Mouse (Mus musculus) CH12F3 (cell line): ENCODE data around the gene Mgp.
"Not testable (repeated sequence)": the region's sequence is repeated elsewhere in the genome, so short reads cannot be mapped to it uniquely, and the experiment has no call there.

ENCODE experiments used
- in situ Hi-C: fragments of 300-500 bp; cut with MboI; formaldehyde crosslinking; loops from 2 replicates; pipeline ENCODE4 v1.14.3; 2020; ENCODE audit warnings: low sequenced_read_pairs

Mgp gene

DNA sequence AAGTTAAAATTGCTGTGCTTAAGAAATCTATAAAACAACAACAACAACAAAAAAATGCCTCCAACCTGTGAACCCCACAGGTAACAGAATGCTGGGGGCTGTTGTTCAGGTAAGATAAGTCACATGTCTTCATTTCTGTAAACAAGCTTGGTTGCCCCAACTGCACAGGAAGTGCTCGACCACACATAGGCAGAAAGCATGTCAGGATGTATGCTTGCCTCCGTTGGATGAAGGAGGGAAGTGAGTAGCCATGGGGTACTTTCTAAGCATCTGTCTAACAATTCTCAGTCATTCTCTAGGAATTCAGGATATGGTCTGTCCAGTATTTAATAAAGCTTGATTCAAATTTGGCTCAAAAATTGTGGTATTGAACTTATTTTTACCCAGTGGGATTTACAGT, 23.3 kb upstream of the Mgp start:
- in situ Hi-C loops, result no loop called here

DNA sequence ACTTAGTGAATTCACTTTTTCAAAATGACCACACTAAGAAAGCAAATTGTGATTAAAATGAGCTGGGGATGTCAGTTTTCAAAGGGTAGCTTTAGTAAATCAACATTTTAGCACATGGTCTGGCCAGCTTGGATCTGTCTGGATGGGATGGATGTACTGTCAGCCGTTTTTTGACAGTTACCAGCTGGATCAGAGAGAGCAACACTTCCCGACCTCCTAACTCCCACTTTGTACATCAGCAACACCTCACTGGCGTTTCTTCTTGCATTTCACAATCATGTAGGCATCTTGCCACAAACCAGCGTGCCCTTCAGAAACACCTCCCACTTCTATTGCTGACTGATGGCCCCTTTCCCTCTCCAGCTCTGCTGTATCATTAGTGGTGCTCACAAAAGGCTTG, 22.6 kb upstream of the Mgp start:
- in situ Hi-C loops, result no loop called here

DNA sequence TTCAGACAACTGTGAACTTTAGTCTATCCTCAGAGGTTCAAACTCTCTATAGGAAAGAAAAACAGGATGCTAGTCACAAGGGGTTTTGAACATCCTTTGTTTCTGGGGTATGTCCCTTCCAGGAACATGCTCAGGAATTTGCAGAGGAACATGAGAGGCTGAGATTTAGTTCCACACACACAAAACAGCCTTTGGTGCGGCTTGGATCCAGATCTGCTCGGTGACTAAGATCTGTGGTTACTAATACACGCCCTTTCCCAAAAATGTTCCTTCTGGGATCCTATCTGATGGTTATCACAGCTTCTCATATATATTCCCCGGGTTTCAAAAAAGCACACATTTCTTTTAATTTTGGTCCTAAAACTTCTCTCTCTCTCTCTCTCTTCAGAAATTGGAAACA, 22.2 kb upstream of the Mgp start:
- in situ Hi-C loops, result no loop called here

DNA sequence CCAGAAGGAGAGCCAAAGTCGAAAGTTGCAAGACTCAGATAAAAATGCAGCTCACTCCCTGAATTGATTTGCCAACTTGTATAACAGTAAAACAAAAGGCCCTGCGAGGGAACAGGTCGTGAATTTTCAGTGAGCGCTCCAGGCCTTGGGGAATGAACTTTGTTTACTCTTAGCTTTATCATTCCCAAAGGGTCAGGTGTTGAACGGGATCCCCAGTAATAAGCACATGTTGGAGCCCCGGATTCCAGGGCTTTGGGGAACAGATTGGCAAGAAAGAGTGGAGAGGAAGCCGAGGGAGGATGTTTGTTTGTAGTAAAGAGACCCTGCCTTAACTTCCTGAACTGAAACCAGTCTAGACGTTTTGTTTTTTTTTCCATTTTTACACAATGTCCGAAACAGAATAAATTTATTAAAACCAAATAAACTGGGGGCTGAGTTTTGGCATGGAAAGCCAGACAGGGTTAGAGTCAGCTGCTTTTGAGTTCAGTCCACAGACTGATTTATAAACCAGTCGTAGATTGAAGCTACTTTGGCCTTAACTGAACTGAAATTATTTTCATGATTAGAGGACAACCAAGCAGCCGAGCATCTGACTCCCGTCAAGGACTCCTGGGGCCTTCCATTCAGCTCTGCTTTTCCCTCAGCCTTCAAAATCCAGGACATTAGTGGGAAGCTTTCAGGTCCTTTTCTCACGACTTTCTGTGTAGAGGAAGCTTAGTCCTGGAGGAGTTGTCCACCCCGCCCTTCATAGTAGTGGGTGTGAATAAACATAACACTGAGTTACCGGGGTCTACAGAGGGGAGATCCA, 19.1 kb upstream of the Mgp start:
- in situ Hi-C loops, result no loop called here

DNA sequence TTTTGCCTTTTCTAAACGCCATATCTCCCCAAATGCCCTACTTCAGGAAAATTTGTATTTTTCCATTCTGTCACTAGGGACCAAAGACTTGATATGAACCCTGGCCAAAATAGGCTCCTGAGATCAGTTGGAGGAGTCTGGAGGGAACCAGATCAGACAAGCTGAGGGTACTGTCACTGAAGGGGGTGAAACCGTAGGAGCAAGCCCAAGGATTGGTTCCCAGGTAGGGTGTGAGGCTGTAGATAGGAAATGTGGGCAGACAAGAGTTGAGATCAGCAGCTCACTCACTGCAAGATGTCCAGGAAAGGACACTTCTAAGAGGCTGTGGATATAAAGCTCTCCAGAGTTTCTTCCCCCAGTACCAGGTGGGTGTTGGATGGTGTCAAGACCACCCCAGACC, 16.4 kb upstream of the Mgp start:
- in situ Hi-C loops, result no loop called here

DNA sequence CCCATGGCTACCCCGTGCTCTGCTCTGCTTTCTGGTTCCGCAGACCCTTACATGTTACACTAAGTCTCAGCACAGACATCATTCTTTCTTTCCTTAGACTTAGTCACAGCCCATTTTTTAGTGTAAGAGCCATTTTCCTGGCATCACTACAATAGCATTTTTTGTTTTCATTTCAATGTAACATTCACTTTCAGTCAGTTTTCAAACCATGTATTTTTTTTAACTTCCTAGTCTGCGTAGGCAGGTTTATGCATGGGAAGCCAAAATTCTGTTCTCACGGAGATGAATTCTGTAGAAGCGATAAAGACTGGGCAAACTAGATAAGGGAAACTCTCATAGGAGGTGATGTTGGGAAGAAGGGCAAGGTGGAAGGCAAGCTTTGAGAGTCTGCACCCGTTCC, 13.9 kb upstream of the Mgp start:
- in situ Hi-C loops, result no loop called here

DNA sequence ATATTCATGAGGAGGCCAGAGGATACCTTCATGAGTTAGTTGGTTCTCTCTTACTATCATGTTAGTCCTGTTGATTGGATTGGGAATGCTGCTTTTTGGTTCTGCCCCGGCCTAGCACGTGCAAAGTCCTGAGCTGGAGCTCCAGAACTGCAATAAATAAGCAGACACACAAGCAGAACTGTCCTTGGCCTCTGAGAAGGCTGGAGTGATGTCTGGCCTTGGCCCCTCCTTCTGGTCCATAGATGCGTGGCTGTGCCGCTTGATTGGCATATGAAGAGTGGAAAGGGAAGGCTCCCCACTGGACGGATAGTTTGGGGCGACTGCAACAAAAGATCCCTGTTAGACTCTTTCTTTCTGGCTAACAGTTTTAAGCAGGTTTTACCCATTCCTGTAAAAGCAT, 13.4 kb upstream of the Mgp start:
- in situ Hi-C loops, result no loop called here

DNA sequence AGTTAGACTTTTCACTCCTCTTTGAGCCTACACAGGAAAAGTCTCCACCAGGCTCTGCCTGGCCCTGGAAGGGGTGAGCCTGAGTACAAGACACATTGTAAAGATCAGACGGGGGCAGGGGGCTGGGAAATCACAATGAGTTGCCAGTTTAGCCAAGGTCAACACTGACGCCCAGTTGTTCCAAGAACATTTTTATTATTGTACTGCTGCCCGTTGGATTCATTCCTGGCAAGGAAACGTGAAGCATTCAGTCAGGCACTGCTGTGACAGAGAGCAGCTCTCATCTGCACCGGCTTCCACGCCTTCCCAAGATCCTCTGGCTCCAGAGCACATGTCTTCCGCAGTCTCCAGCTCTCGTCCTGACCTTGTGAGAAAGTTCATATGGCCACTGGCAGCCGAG, 12.2 kb upstream of the Mgp start:
- in situ Hi-C loops, result no loop called here

DNA sequence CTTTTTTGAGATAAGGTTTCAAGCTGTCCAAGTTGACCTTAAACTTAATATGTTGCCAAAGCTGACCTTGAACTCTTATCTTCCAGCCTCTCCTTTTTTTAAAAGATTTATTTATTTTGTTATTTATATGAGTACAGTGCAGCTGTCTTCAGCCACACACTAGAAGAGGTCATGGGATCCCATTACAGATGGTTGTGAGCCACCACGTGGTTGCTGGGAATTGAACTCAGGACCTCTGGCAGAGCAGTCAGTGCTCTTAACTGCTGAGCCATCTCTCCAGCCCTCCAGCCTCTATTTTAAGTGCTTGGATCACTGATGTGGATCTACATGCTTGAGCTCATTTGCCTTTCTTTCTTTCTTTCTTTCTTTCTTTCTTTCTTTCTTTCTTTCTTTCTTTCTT, 9.1 kb upstream of the Mgp start:
- in situ Hi-C loops, result not testable (repeated sequence)

DNA sequence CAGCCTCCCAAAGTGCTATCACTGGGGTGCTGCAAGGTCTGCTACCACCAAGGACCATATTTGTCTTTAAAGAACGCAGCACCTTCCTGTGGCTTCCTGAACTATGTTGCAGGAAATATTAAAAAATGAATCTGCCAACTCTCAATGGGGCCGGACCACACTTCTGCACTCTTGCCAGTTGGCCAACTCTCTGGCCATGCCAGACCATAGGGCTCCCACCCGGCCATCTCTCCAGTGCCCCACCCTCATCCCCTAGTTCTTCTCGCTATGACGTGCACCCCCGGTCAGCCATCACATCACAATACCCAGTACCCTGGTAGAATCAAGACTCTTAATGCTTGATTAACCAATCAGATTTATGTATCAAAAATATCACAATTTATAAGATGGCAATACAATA, 8.3 kb upstream of the Mgp start:
- in situ Hi-C loops, result no loop called here

DNA sequence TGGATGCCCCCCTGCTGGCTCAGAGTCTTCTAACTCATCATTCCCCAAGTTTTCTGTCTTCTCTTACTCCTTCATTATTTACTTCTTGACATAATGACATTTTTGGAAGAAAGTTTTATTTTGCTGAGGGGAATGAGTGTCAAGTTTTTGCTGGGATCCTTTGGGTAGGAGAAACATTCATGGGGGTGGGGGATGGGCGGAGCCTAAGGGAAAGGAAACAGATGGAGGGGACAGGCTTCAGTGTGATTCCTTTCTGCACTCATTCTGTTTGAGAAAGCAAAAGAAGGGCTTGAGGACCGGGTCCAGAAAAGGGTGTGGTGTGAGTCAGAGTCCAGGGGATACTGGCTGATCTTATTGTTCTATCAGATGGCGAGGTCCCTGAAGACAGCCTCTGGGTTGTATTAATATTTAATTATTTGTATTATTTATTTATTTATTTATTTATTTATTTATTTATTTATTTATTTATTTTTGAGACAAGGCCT, 7.8 kb upstream of the Mgp start:
- in situ Hi-C loops, result no loop called here

DNA sequence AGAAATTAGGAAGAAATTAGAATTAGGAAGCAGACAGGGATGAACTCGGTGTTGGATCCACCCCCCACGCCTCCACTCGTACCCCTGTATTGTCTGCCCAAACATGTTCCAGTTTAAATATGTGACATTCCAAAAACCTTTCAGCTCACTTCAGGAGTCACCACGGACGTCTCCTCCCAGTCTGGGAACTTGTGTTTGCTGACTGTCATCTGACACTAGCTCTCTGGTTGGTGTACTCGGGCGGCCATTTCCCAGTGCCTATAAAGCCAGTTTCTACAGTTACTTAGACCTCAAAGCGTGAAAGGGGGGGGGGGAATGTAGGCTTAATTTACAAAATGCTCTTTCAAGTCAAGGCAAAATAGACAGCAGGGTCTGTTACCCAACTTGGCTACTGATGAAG, 6.1 kb upstream of the Mgp start:
- in situ Hi-C loops, result no loop called here

DNA sequence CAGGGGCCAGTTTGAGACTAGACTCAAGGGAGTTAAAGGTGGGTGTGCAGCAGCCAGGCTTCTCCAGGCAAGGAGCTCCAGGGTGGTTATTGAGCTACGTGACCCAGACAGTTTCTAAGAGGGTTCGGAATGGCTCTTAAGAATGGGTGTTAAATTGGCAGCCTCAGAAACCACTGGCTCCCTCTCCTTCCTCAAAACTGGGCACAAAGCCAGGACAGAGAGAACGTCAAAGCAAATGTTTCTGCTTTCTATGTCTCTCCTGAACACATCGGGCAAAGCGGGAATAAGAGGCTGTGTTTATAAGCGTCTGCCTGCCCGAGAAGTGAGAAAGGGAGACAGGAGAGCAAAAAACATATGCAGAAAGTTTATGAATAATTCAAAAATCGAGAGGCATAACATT, 1.0 kb downstream of the Mgp start:
- in situ Hi-C loops, result no loop called here

DNA sequence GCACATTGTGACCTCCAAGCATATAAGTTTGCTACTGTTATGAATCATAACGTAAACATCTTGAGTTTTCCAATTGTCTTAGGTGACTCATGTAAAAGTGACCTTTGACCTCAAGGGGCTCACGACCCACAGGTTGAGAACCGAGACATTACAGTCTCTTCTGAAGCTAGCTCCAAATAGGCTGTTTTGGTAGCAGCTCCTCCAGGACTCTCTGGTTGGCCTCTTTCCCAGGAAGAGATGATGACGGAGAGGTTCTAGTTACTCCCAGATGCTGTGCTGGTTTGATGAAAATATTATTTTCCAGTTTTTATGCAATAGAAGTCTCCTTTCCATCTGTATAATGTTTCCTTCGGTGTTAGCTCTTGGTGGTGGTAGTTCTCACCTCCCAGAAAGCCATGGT, 6.7 kb downstream of the Mgp start:
- in situ Hi-C loops, result no loop called here

DNA sequence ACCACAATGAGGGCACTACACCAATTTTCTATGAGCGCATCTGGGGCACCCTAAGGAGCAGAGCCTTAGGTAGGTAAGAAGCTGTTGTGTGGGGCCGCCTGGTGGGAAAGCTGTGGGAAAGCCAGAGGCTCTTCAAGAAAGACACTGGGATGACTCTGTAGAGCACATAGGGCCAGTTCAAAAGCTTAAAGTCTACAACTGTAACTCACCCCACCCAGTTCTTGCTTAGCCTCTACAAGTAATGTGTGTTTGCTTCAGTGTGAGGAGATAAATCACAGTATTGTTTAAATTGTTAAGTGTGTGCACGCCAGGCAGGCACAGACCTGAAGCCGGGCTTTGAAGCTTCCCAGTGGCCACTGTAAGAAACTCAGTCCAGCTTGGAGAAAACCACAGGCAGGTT, 9.5 kb downstream of the Mgp start:
- in situ Hi-C loops, result no loop called here

DNA sequence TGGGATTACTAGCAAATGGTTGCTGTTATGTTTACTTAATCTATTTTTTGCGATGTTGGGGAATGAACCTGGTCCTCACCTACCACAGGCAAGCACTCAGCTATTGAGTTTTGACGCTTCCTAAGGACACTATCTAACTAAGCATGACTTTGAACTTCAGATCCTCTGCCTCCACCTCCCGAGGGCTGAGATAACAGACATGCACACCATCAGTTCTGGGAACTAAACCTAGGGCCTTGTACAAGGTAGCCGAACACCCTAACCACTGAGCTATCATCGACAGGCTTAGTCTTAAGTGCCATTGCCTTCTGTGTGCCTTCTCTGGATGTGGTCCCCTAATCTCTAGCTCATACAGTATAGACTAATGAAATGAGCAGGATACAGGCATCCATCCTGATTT, 10.3 kb downstream of the Mgp start:
- in situ Hi-C loops, result no loop called here

DNA sequence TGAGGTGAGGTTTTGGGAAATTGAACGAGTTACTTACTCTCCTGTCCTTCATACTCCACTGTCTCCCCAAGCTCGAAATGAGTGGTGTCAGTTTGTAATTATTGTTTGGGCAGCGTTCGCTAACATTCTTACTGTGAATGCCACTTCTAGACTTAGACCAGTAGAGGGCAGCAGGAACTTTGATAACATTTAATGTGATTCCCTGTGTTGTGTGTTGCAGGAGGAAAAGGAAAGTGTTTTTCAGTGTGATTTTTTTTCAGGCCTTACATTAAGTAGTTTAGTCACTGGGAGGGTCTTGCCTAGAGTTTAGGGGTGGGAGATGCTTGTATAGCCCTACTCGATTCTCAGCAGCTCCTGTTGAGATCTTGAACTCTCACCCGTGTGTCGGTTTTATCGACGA, 14.6 kb downstream of the Mgp start:
- in situ Hi-C loops, result no loop called here

DNA sequence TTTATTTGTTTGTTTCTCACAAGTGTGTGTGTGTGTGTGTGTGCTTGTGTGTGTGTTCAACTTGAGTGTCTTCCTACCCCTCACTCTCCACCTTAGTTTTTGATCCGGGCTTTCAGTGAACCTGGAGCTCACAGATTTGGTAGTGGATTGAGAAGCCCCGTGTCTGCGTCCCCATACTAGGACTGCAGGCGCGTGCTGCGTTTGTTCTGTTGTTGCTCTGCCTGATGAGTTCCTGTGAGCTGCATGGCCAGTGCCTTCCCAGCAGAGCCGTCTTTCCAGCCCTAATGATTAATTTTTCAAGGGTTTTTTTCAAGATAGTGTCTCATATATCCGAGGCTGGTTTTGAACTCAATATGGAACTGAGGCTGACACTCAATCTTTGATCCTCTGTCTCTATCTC, 17.2 kb downstream of the Mgp start:
- in situ Hi-C loops, result no loop called here

DNA sequence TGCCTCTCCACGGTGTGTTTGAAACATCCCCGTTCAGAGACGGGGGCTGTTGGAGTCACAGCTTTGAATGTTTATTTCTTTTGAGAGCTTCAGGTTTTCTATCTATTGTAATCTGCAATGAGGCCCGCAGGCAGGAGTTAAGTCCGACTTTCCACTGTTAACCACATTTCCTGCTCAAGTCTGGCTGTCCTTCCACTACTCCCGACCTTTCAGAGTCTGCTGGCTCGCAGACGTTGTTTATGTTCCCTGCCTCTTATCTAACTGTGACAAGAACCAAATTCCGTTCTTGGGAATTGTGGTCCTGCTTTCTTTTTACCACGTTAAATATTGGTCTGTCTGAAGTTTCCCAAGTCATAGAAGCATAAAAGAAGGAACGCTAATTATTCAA, 17.8 kb downstream of the Mgp start:
- in situ Hi-C loops, result no loop called here

DNA sequence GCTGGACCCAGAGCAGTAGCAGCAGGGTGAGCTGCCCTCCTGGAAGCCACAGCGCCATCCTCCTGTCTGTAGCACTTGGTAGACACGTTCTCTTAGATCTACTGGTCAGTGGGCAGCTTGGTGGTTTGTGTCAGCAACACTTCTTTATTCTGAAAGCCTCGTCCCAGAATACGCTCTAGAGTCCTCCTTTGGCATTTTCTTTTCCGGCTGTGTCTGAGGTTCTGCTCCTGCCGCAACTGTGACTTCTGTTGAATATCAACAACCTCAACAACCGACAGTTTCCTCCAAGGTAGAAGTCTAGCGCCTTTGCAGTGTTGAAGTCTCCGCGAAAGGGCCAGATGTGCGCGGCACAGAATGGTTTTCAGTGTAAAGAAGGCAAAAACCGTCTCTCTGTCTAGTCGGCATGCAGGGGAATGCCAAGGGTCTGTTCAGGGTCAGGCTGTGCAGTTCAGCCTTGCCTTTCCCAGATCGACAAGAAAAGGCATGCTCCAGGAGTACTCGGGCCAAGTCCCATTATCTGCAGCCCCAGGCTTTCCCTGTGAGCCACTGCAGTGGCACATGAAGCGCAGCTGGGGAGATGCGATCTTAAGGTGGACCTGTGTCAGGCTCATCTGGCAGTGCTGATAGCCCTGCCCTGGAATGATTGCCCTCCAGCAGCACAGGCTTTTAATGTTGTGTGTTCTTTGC, 18.3 kb downstream of the Mgp start, which contains the start of gene Art4:
TSS of gene Art4 (minus strand) at position 548 of the 687 bp plus-strand sequence.
- in situ Hi-C loops, result no loop called here

DNA sequence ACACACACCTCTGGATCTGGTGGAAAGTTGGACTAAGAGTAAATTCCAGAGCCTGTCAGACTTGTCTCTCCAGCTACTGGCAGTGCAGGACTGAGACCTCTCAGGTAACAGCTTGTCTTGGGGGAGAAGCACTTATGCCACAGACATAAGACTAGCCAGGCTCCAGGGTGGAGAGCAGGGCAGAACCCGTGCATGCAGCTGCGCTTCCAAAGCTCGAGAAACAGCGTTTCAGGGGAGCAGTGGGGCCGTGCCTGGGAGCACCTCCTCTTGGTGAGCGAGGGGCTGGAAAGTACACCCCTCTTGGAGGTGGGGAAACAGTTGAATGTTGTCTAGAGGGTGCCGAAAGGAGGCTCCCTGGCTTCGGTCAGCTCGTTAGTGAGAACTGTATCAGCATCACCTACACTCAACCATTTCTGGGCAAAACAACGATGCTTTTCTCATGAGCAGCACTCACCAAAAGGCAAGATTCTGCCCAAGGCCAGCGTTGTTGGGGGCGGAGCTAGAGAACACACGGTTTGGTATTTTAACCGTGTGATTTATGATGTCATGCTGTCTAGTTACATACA, 19.5 kb downstream of the Mgp start:
- in situ Hi-C loops, result no loop called here

DNA sequence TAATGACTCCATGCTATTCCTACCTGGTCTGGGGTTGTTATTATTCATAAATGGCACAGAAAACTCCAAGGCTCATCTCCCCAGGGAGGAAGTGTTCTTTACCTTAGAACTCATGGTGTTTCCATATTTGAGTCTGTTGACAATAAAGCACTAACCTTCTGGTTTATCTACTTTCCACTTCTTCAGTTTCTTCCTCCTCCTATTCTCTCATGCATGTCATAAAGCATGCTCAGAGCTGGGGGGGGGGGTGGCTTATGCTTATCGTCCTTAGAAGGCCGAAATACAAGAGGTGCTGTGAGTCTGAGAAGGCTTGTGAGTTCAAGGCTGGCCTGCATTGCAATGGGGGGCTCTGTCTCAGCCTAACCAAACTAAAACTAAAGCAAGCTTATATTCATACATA, 20.4 kb downstream of the Mgp start:
- in situ Hi-C loops, result no loop called here
